Mouse (Mus musculus) skeletal muscle tissue, adult 2 months (tissue): ENCODE measurements around the gene Ptges3.

Source experiments
- DNase-seq: peaks from one replicate; pipeline ENCODE4 v3.0.0-alpha.2; 2012; ENCODE audit warnings: low read depth, low spot score

Ptges3 gene

GRCm38 (mm10) chr10:128092506-128093495 lies 34.0 kb downstream of the Ptges3 start:
- DNase-seq: peak; percentile 78

- DNase-seq: no peak
These were observed 34.9 kb downstream of the Ptges3 start for GRCm38 (mm10) chr10:128093496-128094294.

- DNase-seq: peak; percentile 80
These were observed 35.7 kb downstream of the Ptges3 start for GRCm38 (mm10) chr10:128094340-128094968.

GRCm38 (mm10) chr10:128095003-128095636 lies 36.4 kb downstream of the Ptges3 start:
- DNase-seq: no peak

GRCm38 (mm10) chr10:128096313-128096692 lies 37.5 kb downstream of the Ptges3 start:
- DNase-seq: no peak

- peak; percentile 55 for DNase-seq
These were observed 38.2 kb downstream of the Ptges3 start for GRCm38 (mm10) chr10:128096693-128097586.

GRCm38 (mm10) chr10:128097587-128097971 lies 38.8 kb downstream of the Ptges3 start:
- DNase-seq: no peak

GRCm38 (mm10) chr10:128110103-128110761 lies 51.5 kb downstream of the Ptges3 start:
- peak; percentile 66 for DNase-seq

GRCm38 (mm10) chr10:128111227-128111626 lies 52.5 kb downstream of the Ptges3 start:
- no peak for DNase-seq

- no peak for DNase-seq
These were observed 65.1 kb downstream of the Ptges3 start for GRCm38 (mm10) chr10:128123833-128124232.

- no peak for DNase-seq
These were observed 66.1 kb downstream of the Ptges3 start for GRCm38 (mm10) chr10:128124831-128125230.

GRCm38 (mm10) chr10:128125951-128126350 lies 67.2 kb downstream of the Ptges3 start:
- DNase-seq: no peak
